Mouse (Mus musculus) heart, postnatal 0 days (tissue): Measurements from ENCODE around the gene Fam180a.

Experiments
- CTCF ChIP-seq: IDR thresholded peaks from 2 replicates; pipeline ENCODE4 v1.5.1; 2016; ENCODE audit warnings: antibody characterized with exemption, control low read depth, low read depth
- EP300 ChIP-seq: IDR thresholded peaks from 2 replicates; pipeline ENCODE4 v1.6.1; 2016; ENCODE audit warnings: antibody characterized with exemption, low read depth

DNA sequence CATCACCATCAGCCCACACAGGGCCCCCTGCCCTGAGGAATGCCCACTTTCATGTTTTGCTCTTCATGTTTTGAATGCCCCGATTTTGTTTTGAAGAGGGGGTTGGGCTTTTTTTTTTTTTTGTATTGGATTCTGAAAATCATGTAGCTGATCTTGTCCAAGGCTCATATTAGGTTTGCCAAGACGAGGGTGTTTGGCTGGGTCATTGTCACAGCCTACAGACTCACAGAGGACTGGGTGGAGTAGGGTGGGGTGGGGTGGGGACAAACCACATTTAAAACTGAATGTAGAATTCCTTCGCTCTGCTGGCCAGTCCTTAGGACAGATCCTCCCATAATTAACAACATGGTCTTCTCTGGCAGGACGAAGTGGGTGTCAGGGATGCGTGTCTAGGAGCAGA, 27.5 kb upstream of the Fam180a start:
- TF ChIP-seq CTCF (no peak), EP300 (no peak)
